Mouse (Mus musculus) kidney, postnatal 14 days (tissue): ENCODE results near the gene Ttbk2.

Source experiments
- DNase-seq: peaks from one replicate; pipeline ENCODE4 v3.0.0; 2022; ENCODE audit warnings: mixed read lengths

The Ttbk2 gene

DNA sequence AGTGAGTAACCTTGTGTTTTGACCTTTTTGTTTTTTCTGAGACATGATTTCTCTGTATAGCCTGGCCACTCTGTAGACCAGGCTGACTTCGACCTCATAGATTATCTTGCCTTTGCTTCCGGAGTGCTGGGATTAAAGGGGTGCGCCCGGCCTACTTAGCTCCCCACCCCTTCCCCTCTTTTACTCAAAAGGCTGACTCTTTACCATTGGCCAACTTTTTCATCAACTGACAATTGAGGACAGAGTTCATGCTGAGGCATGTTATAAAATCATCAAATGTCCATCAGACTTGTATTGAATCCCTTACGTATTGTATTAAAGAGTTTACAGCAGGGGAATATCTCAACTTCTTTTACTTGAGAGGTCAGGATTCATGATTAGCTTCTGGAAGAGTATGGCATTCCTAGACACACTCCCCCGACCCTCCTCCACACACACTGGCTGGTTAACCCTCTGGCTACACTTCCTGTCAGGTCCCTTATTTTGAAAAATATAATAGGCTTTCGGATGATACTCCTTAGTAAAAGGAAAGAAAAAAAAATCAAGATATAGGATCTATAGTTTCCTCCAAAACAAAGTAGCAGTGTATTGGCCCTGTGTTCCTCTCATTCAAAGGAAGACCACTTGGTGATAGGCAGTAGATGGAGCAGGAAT, 118.4 kb downstream of the Ttbk2 start:
- no peak for DNase-seq

GRCm38 (mm10) chr2:120731167-120731862, 119.1 kb downstream of the Ttbk2 start:
- peak; percentile 97 for DNase-seq

GRCm38 (mm10) chr2:120730639-120731166, 119.7 kb downstream of the Ttbk2 start:
- no peak for DNase-seq

DNA sequence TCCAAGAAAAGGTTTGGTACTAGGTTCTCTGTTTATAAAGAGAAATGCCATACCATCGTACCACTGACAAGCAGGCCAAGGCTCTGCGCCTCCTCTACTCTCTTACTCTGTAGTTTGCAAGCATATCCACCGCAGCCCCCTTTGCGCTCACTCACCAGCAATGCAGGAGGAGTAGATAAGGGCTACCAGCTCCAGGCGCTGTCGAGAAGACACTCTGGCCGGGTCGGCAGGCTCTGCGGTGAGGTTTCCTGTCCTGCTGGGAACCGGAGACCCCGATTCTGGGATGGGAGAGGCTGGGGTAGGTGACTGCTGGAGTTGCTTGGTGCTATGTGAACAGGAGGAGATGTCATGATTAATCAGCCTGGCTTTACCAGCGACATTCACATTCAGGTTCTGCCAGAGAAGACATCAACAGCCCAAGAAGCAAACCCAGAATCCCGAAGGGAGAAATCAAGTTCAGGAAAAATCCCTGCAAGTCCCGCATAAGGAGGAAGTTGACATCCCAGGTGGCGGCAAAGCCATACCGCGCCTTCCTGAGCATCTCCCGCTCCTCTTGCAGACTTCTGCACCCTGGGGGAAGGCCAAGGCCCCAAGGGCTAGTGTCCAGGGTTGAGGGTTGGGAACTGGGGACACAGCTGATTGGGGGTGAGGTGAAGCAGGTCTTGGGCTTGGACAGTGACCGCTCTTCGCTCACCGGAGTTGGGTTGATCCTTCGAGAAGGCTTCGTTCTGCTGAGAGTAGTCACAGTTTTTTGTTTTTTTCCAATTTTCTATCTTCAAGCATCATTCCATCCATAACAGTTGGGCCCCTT, 120.4 kb downstream of the Ttbk2 start:
- peak; percentile 17 for DNase-seq

- DNase-seq: no peak
Observed at GRCm38 (mm10) chr2:120724176-120724575, 126.2 kb downstream of the Ttbk2 start.

GRCm38 (mm10) chr2:120723621-120724020, 126.8 kb downstream of the Ttbk2 start:
- no peak for DNase-seq

- DNase-seq: no peak
Observed at GRCm38 (mm10) chr2:120722491-120722890, 127.9 kb downstream of the Ttbk2 start.

DNA sequence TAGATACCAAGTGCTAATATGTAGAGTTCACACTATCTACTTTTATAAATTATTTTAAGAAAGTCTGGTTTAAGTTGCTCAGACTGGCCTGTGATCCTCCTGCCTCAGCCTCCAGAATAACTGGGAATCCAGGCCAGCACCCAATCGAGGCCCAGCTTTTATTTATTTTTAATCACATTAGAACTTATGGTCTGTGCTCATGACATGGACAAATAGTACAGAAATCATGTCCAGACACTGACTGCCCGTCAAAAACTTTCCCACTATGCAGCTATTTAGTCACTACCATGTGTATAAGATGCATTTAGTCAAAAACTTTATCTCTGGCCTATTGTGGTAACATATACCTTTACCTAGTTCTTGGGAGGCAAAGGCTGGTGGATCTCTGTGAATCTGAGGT, 128.5 kb downstream of the Ttbk2 start:
- DNase-seq: no peak

DNA sequence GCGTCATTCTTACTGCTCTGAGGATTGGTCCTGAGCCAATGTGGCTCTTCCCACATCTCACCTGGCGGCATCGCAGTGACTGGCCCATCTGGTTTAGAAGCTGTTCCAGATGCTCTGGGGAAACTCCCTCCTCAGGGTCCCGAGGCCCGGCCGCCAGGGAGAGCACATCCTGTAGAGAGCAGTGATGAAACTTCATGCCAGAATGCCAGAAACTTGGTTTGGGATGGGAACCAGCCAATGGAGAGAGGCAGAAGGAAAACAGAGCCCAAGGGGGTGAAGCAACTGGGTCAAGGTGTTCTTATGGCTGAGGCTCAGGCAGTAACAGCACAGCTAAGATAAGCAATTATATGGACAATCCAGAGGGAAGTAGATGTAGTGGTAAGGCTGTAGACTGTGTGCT, 129.6 kb downstream of the Ttbk2 start:
- DNase-seq: no peak

GRCm38 (mm10) chr2:120718496-120718895, 131.9 kb downstream of the Ttbk2 start:
- no peak for DNase-seq

DNA sequence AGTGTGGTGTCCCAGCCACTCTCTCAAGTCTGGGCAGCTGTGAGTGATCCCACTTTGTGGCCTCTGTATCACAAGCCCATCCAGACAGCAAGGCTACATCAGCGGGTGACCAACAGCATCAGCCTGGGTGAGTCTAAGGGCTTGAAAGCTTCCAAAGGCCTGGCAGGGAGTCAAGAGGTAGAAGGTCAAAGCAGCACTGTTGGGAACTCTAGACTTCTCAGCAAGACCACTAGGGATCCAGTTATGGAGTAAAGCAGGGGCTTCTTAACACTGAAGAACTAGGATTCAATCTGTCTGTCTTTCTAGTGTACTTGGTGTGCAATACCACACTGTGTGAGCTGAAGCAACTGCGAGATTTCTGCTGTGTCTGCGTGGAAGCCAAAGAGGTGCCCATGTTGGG, 137.0 kb downstream of the Ttbk2 start:
- no peak for DNase-seq

DNA sequence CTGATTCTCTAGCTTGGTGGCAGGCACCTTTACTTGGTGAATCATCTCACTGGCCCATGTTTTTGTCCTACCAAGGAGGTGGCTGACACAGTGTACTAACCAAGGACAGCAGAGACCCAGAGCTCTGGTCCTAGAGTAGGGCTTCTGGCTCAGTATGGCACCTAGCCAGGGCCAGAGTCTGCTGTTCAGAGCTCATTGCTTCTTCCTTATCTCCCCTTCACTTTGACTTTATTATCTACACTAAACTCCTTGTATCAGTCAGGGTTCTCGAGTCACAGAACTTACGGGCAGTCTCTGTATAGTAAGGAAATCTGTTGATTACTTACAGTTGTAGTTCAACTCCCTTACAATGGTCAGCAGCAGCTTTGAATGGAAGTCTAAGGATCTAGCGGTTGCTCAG, 139.5 kb downstream of the Ttbk2 start:
- DNase-seq: no peak

DNA sequence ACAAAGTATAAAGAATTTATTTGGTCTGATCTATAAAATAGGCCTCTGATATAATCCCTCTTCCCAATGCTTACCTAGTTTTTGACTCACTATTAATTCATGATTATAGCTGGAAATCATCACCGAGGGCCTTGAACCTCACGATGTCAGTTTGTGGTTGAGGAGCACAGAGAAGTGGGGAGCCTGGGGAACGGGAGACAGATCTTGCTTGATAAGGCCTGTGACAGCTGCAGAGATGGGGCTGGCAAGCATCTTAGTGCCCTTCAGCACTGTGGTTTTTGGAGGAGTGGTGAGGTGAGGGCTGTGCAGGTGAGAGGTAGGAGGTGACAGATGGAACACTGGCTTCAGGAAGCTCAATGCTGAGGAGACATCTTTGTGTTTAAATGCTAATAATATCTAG, 140.2 kb downstream of the Ttbk2 start:
- DNase-seq: no peak

GRCm38 (mm10) chr2:120707041-120707440, 143.4 kb downstream of the Ttbk2 start:
- DNase-seq: no peak

DNA sequence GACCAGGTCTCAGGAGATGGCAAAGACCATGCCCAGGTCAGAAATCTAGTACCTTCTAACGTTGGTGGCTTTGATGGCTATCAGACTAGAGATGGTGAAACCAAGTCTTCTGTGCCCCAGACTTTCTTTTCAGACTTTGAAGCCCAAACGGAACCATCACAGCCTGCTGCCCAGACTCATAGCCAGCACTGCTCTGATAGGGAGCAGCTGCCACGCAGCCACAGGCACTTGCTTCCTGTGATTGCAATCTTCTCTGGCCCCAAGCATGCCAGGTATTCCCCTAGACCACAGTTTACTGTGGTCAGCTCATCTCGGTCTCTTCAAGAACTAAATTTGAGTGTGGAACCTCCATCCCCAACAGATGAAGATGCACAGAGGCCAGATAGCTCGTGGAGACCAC, 147.7 kb downstream of the Ttbk2 start:
- DNase-seq: no peak

DNA sequence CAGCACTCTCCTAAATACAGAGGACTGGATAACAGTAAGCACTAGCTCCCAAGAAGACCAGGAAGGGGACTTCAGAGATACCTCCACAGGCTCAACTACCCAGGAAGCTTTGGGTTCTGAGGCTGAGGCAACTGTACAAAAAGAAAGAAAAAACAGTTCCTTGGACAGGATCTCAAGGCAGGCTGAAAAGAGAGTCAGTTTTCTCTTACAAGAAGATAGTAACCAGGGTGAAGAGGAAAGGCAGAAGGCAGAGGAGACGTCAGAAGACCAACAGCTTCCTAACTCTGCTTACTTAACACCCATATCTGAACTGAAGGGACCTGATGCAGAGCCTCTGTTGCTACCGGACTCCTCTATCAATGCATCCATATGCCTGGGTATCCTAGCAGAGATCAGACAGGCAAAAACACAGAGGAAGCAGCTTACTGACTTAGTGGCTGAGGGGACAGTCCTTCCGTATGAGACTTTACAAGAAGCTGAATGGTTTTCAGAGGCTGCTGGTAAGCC, 150.0 kb downstream of the Ttbk2 start:
- no peak for DNase-seq

DNA sequence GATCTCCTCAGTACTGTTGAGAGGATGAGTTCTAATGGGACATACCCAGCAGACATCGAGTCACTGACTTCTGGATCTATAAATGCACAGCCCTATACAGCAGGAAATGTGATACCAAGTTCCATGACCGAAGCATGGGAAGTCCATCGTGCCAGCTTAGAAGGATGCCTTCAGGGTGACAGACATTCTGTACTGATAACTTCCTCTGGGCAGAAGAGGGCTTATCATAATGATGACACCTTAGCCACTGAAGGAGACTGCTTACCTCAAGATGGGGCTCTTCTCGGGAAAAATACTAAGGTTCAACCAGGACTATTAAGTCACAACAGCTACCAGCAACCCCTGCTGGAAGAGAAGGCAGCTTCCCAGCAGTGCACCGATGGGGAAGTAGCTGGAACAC, 152.6 kb downstream of the Ttbk2 start:
- no peak for DNase-seq
